Mouse (Mus musculus) hindbrain, postnatal 0 days (tissue): ENCODE results near the gene Racgap1. TPM values are rescaled to one million over a fixed set of nuclear protein-coding genes. Genes with fewer than 3 reads are reported as not detected.

Source experiments
- ATAC-seq: fragments of 200-750 bp; cut with Nextera tagmentation; 2 replicates; pipeline ENCODE4 v1.8.0; 2017; ENCODE audit warnings: mild to moderate bottlenecking, moderate TSS enrichment, moderate library complexity
- DNase-seq: peaks from one replicate; pipeline ENCODE4 v3.0.0-alpha.2; 2015; ENCODE audit warnings: low spot score
- H3K27ac ChIP-seq: fragments of 300-500 bp; sonication (generic); 2 replicates; pipeline ENCODE4 v1.5.1; 2014; ENCODE audit warnings: mild to moderate bottlenecking
- H3K27me3 ChIP-seq: fragments of 300-500 bp; sonication (generic); 2 replicates; pipeline ENCODE4 v1.6.1; 2014; ENCODE audit warnings: low read length, mixed read lengths; ENCODE audit not compliant: insufficient read depth
- H3K36me3 ChIP-seq: fragments of 300-500 bp; sonication (generic); 2 replicates; pipeline ENCODE4 v1.6.1; 2014; ENCODE audit warnings: low read length, mixed read lengths; ENCODE audit not compliant: insufficient read depth
- H3K4me1 ChIP-seq: fragments of 300-500 bp; sonication (generic); 2 replicates; pipeline ENCODE4 v1.6.1; 2014; ENCODE audit warnings: antibody characterized with exemption, low read length, mixed read lengths; ENCODE audit not compliant: insufficient read depth
- H3K4me2 ChIP-seq: fragments of 300-500 bp; sonication (generic); 2 replicates; pipeline ENCODE4 v1.6.1; 2014; ENCODE audit warnings: low read depth, mild to moderate bottlenecking, low read length, moderate library complexity, mixed read lengths
- H3K4me3 ChIP-seq: fragments of 300-500 bp; sonication (generic); 2 replicates; pipeline ENCODE4 v1.5.1; 2014; ENCODE audit warnings: low read length
- H3K9ac ChIP-seq: fragments of 300-500 bp; sonication (generic); replicated peaks from 2 replicates; pipeline ENCODE4 v1.6.1; 2014; ENCODE audit warnings: mild to moderate bottlenecking, low read length, moderate library complexity, mixed read lengths
- H3K9me3 ChIP-seq: fragments of 300-500 bp; sonication (generic); 2 replicates; pipeline ENCODE4 v1.6.1; 2016; ENCODE audit warnings: low read length, mixed read lengths
- CTCF ChIP-seq: IDR thresholded peaks from 2 replicates; pipeline ENCODE4 v1.5.1; 2016; ENCODE audit warnings: antibody characterized with exemption, control low read depth, low read depth
- WGBS: fragments of 180-500 bp; shearing (Covaris S2); extraction: QIAGEN DNeasy Blood & Tissue Kit; methylation state at CpG from one replicate; pipeline ENCODE4 v1.1.7; 2014; 5-methylcytosine and 5-hydroxymethylcytosine counted together
- polyA plus RNA-seq: library from polyadenylated mRNA; unstranded; fragments of >200 nt; fragmentation: Nextera tagmentation; extraction: Ambion mirVana; gene quantifications from 2 replicates; pipeline ENCODE4 v1.2.1, GENCODE M21; 2015
- total RNA-seq: library from RNA; depleted of rRNA; stranded (reverse); fragments of >200 nt; gene quantifications from 2 replicates; pipeline ENCODE4 v1.2.3, GENCODE M21; 2014; rRNA removed

Gene Racgap1
- total RNA-seq (46.4 and 49.1 TPM in 2 replicates), polyA plus RNA-seq (49.7 and 52.0 TPM in 2 replicates)

GRCm38 (mm10) chr15:99651163-99651872, at the start of gene Racgap1:
Gene Racgap1, minus strand, starts transcription at chr15:99651656.
- peaks cover 15% of the 10 kb centered on the region for H3K4me1 ChIP-seq
- peak; percentile 99 for DNase-seq
- TF ChIP-seq CTCF, result no peak
- no peaks in the 10 kb centered on the region for H3K36me3 ChIP-seq
- peak within 1 kb of the TSS; percentile 98 for H3K4me2 ChIP-seq
- H3K27ac ChIP-seq, result no peak within 1 kb of the TSS
- H3K27me3 ChIP-seq, result no peaks in the 10 kb centered on the region
- no peaks in the 10 kb centered on the region for H3K9me3 ChIP-seq
- under 1% methylated on average over 58 of the region's 68 CpGs for WGBS
- H3K9ac ChIP-seq, result peak within 1 kb of the TSS; percentile 74
- peak within 1 kb of the TSS; percentile 88 for H3K4me3 ChIP-seq
- ATAC-seq, result peak; percentile 93

- Histone ChIP-seq H3K4me1 (peaks cover 14% of the 10 kb centered on the region; the same call in 1 of the 2 replicates), H3K9me3 (no peaks in the 10 kb centered on the region), H3K4me3 (no peak overlapping the region), H3K36me3 (peaks cover 13% of the 10 kb centered on the region; the same call in 1 of the 2 replicates), H3K27me3 (no peaks in the 10 kb centered on the region), H3K27ac (no peak overlapping the region), H3K9ac (no peak overlapping the region), H3K4me2 (no peak overlapping the region)
- WGBS, result 88% methylated on average over 18 of the region's 18 CpGs
- TF ChIP-seq CTCF, result no peak
- no peak for ATAC-seq
- DNase-seq, result no peak
Observed at GRCm38 (mm10) chr15:99700219-99701106, 49.0 kb upstream of the Racgap1 start.

GRCm38 (mm10) chr15:99699715-99700114, 48.3 kb upstream of the Racgap1 start:
- DNase-seq, result no peak
- H3K36me3 ChIP-seq, result peaks cover 13% of the 10 kb centered on the region; the same call in 1 of the 2 replicates
- WGBS, result 83% methylated on average over 10 of the region's 10 CpGs

GRCm38 (mm10) chr15:99698533-99699085, 47.2 kb upstream of the Racgap1 start:
- WGBS, result 46% methylated on average over 20 of the region's 20 CpGs
- no peak overlapping the region for H3K9ac ChIP-seq
- H3K4me1 ChIP-seq, result peaks cover 9% of the 10 kb centered on the region; the same call in 1 of the 2 replicates
- H3K4me2 ChIP-seq, result no peak overlapping the region
- no peak overlapping the region for H3K4me3 ChIP-seq
- H3K36me3 ChIP-seq, result peaks cover 10% of the 10 kb centered on the region; the same call in 1 of the 2 replicates
- TF ChIP-seq CTCF, result no peak
- ATAC-seq (no peak), DNase-seq (no peak)
- H3K27me3 ChIP-seq, result no peaks in the 10 kb centered on the region
- H3K27ac ChIP-seq, result no peak overlapping the region
- no peaks in the 10 kb centered on the region for H3K9me3 ChIP-seq

More at GRCm38 (mm10) chr15:99699715-99700114, 48.3 kb upstream of the Racgap1 start:
- Histone ChIP-seq H3K4me2 (no peak overlapping the region), H3K27me3 (no peaks in the 10 kb centered on the region), H3K9me3 (no peaks in the 10 kb centered on the region), H3K4me1 (peaks cover 14% of the 10 kb centered on the region; the same call in 1 of the 2 replicates), H3K27ac (no peak overlapping the region), H3K9ac (no peak overlapping the region), H3K4me3 (no peak overlapping the region)
- no peak for TF ChIP-seq CTCF
- ATAC-seq, result no peak

GRCm38 (mm10) chr15:99697309-99697708, 45.9 kb upstream of the Racgap1 start:
- H3K4me1 ChIP-seq, result 0 out of 2 replicates have a peak, but pooled peaks cover 2% of the 10 kb centered on the region
- no peak overlapping the region for H3K4me3 ChIP-seq
- no peak overlapping the region for H3K4me2 ChIP-seq
- no peak for ATAC-seq
- H3K27ac ChIP-seq, result no peak overlapping the region
- no peak overlapping the region for H3K9ac ChIP-seq
- no peaks in the 10 kb centered on the region for H3K27me3 ChIP-seq
- H3K36me3 ChIP-seq, result peaks cover 10% of the 10 kb centered on the region; the same call in 1 of the 2 replicates
- TF ChIP-seq CTCF, result no peak
- no peak for DNase-seq
- WGBS, result 47% methylated on average over 2 of the region's 2 CpGs
- H3K9me3 ChIP-seq, result no peaks in the 10 kb centered on the region

GRCm38 (mm10) chr15:99691976-99692375, 40.5 kb upstream of the Racgap1 start:
- no peak overlapping the region for H3K9ac ChIP-seq
- 42% methylated on average over 9 of the region's 9 CpGs for WGBS

More at GRCm38 (mm10) chr15:99691976-99692375, 40.5 kb upstream of the Racgap1 start:
- peaks cover 3% of the 10 kb centered on the region; the same call in 1 of the 2 replicates for H3K36me3 ChIP-seq
- H3K4me2 ChIP-seq, result no peak overlapping the region
- DNase-seq, result peak; percentile 39
- no peak for TF ChIP-seq CTCF
- no peak overlapping the region for H3K27ac ChIP-seq
- ATAC-seq, result peak; percentile 46; the same call in 1 of the 2 replicates
- no peaks in the 10 kb centered on the region for H3K9me3 ChIP-seq
- H3K27me3 ChIP-seq, result no peaks in the 10 kb centered on the region
- no peaks in the 10 kb centered on the region for H3K4me1 ChIP-seq
- no peak overlapping the region for H3K4me3 ChIP-seq
